Mouse (Mus musculus): ENCODE measurements around the gene Smoc2.

Gene Smoc2

DNA sequence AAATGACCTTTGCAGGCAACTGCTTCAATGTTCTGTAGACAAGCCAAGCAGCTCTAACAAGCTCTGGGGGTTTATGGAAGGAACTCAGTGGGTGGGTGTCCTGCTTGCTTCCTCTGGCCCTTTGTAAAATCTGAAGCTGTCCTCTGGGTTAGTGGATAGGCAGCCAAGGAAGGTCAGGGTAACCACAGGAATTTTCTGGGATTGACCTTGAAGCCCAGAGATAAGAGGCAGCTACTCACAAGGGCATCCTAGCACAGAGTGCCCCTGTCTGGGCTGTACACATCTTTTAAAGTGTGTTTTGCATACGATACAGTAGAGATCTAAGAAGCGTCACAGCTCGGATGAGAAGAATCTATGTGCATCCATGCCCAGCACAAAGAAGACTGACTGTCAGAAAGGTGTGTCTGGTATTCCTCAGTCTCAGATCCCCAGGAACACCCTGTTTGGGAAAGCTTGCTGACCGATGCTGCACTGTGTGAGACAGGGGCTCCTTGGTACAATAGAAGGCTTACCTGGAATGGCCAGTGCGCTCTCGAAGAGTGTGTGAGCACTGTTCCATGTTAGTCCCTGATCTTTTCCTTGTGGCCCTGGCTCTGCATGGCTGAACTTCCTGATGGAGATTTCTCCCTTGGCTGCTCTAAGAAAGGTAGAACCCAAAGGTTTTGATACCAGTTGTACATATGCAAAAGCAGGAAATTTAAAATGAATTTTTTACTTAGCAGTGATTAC lies 69.9 kb downstream of the Smoc2 start:
- in situ Hi-C loops (cut with MboI, MseI), result no loop called here

DNA sequence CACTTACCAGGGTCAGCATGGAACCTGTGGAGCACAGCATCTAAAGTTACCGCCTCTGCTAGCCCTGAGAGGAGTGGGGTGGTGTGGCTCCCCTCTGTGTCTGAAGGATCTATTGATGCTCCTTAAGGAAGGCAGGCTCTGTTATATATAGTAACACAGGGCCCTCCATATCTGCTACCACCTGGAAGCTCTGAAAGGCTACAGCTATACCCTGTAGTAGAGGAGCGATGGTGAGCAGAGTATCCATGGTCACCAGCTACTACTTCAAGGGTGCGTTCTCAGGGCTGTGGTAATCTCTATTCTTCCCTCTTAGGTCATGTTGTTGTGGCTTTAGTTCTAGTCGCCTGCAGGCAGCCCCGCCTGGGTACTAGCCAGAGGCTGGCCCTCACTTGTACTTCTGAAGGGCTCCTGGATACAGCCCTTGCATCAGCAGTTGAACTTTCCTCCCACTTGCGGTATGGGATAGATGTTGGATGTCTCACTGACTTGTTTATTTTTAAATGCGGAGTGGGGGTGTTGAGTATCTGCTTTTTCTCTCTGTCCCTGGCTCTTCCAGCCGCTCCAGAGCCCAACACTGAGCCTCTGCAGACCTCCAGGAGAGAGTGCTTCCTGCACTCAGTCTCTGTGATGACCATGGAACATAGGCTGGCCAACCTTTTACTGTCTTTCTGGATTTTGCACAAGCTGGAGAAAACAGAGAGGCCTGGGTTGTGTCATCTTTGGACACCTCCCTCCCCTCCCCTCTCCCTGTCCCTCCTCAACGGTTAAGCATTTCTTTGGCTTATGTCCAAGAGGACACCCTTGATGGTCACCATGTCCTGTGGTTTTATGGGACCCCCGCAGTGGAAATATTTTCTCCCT lies 74.1 kb downstream of the Smoc2 start:
- in situ Hi-C loops (cut with MboI, MseI), result no loop called here

DNA sequence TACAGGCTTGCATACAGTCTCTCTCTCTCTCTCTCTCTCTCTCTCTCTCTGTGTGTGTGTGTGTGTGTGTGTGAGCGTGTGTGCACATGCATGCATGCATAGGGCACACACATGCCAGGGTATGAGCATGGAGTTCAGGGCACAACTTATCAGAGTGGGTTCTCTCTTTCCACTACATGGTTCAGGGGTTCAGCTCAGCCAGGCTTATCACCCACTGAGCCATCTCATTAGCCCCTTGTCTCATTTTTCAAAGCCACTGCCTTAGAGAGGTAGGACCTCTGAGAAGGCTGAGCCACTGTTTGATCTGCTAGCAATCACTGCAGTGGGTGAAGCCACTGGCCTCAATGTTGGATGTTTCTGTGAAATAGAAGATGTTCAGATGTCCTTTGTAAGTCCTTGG lies 82.2 kb downstream of the Smoc2 start:
- in situ Hi-C loops (cut with MboI, MseI), result no loop called here

DNA sequence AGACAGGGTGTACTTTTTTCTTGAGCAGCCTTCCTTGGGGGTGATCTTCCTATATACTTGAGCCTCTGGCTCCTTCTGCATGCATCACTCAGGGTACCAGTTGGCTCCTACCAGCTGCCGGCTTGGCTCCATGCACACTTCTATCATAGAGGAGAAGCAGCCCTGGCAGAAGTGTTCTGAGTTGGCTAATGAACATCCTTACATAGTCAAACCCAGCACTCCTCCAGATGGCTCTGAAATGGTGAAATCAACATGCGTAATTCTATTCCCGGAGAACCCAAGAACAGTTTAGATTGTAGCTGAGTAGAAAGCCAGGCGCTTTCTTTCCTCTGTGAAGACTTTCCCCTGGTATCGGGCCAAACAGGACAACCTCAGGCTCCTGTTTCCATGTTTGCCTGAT lies 91.2 kb downstream of the Smoc2 start:
- in situ Hi-C loops (cut with MboI, MseI), result no loop called here

DNA sequence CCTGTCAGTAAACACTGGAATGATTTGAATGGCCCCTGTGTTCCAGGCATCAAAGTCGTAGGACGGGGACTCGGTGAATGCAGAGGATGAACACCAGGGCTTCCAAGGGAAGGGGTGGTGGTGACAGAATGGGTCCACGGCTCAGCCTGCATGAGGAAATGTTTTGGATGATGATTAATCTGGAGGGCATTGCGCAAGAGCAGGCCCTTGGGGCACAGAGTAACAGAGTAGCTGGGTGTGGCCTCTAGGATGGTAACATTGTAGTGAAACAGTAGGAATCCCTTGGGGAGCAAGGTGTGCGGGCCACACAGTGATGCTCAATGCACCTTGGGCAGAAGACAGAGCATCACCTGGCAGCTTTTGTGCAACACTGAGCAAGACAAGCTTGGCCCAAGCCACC lies 92.3 kb downstream of the Smoc2 start:
- in situ Hi-C loops (cut with MboI, MseI), result no loop called here

DNA sequence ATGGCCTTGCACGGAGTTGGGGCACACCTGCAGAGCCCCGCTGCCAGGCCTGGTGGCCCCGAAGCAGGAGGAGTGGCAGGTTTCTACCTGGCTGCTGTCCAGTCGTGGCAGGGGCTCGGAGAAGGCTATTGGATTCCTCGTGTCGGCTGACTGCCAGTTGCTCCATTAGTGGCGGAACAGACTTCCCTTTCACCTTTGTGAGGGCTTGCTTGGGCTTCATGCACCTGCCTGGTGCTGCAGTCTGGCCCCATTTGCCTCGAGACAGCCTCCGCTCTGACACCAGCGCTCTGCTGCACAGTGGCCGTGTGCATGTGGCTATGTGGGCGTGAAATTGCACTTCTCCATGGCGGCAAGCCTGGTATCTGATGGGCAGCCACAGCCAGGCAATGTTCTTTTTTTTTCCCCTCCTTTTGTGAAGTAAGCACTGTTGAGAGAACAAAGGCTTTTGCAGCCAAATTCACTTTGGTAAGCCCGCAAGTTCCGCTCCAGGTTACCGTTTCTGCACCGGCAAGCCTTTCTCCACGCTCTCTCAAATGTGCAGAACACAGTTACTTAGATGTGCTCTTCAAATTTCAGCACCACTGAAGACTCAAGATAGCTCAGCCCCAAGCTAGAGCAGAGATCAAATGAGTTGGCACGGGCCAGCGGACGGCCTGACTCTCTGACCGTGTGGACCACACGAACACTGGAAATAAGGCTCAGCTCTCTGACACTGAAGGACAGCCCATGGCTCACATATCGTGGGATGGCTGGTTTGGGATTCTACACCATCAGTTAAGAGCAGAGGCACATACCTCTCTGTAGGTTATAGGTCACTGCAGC lies 93.2 kb downstream of the Smoc2 start:
- in situ Hi-C loops (cut with MboI, MseI), result no loop called here

DNA sequence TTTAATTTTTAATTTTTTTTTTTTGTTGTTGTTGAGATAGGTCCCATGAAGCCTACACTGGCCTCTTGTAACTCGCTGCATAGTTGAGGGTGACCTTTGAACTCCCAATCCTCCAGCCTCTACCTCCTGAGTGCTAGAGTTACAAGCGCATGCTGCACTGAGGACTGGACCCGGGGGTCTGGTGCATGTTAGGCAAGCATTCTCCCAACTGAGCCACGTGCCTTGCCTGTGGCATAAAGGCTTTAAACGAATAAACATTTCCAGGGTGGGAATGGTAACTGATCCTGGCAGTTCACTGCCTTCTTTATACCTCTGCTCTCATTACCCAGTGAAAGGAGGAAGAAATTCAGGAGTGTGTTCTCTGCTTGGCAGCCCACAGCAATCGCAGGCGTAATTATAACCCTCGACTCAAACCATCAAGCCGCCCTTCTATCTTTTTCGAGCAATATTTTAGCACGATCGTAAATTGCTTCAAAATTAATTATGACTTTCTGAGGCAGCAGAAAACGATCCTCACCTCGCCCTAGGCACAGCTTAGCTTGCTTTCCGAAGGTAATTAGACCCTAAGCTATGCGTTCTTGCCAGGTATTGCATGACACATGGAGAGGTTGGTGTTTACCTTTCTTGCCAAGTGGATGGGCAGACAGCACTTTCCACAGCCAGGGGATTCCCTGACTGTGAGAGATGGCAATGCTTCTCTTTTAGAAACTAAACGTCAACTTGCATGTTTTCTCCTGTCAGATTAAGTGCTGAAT lies 99.6 kb downstream of the Smoc2 start:
- in situ Hi-C loops (cut with MboI, MseI), result no loop called here

DNA sequence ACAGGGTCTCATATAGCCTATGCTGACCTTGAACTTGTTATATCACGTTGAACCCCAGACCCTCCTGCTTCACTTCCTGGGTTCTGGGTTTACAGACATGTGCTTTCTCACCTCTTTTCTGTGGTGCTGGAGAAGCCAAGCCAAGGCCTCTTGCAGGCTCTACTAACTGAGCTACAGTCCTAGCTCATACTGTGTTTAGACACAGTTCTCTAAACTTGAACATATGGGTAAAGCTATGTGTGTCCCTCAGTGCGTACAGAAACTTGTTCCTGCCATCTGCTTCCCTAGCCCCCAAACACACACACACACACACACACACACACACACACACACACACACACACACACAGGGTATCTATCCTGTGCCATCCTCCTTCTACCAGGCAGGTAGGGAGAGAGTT lies 100.2 kb downstream of the Smoc2 start:
- in situ Hi-C loops (cut with MboI, MseI), result no loop called here

DNA sequence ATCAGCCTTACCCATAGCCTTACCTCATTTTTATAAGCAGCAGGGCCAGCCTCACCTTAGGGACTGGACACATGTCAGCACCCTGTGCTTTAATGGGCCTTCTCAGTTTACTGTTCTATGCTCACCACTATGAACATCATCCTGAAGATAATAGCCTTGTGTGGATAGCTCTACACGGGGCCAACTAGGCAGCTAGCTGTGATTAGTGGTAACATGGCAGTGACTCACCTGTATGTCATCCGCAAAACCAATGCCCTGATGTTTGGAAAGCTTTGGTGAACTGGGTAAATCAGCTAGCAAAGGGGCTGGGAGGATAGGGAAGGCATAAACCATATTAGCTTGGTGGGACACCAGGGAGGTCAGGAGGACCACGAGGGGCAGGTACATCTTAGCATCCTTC lies 100.7 kb downstream of the Smoc2 start:
- in situ Hi-C loops (cut with MboI, MseI), result no loop called here

DNA sequence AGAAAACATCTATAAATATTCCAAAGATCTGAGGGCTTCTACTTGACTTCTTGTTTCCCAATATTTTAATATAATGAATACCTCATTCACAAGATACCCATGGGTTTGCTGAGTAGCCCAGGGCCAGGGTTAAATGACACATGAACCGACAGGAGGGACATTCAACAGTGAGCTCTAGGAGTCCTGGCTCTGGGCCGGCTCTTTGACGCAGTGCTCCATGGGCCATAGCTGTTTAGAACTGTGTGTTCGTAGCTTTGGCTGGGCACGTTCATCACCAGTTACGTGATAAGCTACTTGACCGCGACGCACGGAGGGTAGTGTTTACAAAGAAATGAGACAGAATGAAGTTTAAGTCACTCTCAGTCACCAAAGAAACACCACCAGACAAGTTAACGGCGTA lies 101.2 kb downstream of the Smoc2 start:
- in situ Hi-C loops (cut with MboI, MseI), result no loop called here

DNA sequence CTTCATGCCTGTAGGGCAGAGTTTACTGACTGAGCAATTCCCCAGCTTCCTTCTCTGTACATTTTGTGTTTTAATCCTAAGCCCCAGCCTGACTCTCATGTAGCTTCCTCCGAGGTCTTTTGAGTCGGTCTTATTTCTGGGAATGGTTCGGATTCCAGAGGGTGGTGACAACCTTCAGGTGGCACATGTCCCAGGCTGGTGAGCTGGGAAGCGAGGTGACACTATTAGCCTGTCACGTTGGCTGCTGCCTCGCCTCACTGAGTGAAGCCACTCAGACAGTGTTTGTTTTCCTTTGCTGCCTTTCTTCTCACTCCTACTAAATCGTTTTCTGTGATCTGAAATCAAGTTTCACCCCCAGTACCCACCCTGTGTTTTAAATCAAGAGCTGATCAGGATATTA lies 102.2 kb downstream of the Smoc2 start:
- in situ Hi-C loops (cut with MboI, MseI), result no loop called here

DNA sequence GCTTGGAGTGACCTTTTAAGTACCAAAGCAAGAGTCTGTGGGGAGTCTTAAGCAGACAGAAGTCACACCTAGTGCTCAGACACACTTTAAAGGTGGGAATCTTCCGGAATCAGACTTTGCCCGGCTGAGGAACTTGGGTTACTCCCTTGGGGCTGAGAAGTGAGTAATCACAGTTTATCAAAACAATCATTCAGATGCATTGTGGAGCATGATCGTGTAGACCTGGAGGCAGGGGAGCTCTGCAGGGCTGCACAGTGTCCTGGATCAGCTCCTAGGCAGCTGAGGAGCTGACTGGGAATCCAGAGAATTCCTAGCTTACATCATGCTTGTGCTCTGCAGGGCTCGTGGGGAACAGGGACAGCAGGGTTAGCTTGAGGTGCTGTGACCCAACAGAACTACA lies 104.7 kb downstream of the Smoc2 start:
- in situ Hi-C loops (cut with MboI, MseI), result no loop called here

DNA sequence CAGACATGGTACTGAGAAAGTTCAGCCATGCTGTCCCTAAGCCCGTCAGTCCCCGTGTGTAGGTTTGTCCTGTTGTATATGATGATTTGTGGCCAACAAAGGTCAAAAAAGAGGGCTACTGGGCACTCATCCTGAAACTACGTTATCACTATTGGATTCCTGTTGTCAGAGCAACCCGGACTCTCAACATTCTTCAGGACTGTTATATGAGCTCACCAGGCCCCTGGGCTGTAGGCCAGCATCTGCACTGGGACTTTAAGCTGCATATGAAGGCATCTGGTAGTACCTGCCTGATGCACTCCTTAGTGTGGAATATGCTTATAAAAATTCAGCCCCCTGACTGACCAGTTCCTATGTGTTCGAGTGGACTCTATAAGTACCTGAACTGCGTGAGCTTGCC lies 105.7 kb downstream of the Smoc2 start:
- in situ Hi-C loops (cut with MboI, MseI), result no loop called here

DNA sequence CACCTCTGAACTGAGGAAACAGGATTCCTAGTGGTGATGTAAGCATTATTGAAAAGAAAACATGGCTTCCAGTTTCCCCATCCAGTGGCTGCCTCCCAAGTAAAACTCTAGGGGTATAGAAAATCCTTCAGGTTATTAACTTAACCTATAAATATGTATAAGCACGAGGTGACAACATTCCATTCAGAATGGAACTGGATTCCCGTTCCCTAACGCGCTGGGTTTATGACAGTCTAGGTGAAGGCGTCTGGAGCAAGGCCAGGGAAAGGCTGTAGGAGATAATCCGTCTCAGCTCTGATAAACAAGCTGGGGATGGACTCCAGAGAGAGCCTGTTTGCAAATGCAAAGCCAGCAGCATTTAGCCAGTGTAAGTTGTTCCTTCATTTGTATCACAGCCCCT lies 108.0 kb downstream of the Smoc2 start:
- in situ Hi-C loops (cut with MboI, MseI), result no loop called here

DNA sequence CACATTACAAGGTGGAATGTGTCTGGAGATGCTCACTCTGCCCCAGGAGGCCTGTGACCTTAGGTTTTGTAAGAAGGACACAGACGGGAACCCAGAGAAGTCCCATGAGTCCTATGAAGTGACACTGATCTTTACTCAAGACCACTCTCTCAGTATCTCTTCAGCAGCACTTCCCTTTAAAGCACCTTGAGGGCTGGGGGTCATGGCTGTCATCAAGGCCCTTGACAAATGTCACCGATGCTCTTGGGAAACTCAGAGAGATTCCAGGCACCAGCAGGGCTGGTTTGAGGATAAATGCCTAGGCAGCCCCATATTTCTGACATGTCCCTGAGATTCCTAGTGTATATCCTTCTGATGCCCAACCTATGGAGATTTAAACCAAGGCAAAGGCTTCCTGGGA lies 113.1 kb downstream of the Smoc2 start:
- in situ Hi-C loops (cut with MboI, MseI), result no loop called here

DNA sequence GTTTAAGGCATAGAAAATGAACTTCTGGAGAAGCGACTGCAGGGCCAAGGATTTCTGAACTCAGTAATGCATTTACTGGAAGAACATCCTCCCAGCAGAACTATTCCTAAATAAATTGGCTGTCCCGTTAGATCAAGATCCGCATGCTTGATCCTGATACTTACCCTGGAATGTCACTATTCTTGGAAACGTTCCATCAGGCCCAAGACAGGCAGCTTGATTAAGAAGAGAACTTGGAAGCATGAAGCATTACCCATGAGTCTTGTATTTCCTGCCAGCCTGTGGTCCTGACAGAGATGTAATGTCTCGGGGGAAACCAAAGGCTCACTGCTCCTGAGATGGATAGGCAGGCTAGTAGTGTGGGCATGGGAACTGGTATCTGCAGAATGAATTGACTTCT lies 115.6 kb downstream of the Smoc2 start:
- in situ Hi-C loops (cut with MboI, MseI), result no loop called here

DNA sequence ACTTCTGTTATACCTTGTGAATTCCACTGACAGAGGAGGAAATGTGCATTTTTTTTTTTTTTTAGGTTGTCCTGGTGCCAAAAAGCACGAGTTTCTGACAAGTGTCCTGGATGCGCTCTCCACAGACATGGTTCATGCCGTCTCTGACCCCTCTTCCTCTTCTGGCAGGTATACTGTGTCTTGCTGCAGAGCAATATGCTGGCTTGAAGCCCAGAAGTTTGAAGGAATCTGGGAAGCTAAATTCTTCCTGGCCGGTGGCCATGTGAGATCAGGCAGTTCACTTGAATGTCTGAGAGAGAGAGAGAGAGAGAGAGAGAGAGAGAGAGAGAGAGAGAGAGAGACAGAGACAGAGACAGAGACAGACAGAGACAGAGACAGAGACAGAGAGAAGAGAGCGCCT lies 118.2 kb downstream of the Smoc2 start:
- in situ Hi-C loops (cut with MboI, MseI), result no loop called here

DNA sequence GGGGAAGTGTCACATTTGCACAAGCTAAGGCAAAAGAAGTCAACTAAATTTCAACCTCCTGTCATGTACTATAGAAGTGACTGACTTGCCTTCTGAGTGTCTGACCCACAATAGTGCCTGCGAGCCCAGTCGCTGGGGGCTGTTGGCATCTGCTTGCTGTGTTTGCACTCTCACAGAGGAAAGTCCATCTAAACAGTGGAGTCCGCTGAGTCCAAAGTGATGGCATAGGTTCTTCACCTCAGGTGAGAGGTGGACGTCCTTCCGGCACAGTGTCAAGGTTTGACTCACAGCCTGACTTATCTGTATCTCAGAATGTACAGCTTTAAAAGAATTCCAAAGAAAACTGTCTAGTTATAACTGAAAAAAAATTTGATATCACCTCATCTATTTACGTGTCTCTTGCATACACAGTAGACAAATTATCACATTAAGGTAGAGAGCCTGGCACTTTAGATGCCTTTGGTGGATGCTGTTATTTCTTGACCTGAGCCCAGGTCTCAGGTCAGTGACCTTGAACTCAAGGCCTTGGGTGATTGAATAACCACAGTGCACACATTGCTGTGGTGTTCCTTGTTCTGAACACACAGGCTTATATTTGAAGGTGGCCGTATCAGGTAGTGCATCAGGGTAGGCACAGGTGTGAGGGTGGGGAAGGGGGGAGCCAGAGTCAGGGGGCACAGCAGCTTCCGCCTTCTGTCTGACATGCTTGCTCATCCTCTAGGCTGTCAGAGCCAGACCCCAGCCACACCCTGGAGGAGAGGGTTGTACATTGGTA lies 119.5 kb downstream of the Smoc2 start:
- in situ Hi-C loops (cut with MboI, MseI), result no loop called here

DNA sequence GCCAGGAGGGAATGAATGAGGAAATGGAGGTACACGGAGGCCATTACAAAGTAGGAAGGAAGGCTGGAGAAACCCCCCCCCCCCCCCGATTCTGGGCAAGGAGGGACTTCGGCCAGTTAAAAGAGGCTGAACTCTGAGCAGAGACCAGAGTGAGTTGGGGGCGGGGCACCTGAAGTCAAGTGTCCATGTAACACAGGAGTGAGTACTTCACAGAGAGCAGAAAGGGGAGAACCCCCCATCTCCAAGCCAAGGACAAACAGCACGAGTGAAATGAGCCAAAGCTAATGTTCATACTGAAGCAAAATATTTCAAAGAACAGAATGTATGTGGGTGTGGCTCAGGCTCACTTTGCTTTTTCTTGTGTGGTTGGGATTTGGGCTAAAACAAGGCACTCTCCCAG lies 121.7 kb downstream of the Smoc2 start:
- in situ Hi-C loops (cut with MboI, MseI), result no loop called here

DNA sequence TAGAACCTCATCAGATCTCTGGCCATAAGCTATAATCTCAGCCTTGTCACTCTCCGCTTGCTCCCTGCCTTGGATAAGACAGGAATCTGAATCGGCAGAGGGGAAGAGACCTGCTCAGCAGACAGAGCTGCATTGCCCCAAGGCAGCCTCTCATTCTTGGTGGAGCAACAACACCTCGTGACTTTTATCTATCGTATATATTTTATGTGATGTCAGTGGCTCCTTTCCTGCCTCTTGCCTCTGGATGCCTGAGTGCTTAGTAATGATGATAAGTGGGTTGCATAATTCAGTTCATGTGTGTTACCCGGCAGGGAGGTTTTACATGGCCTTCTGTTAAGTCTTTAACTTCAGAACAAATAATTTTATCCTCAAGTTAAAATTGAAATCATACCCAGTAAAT lies 128.6 kb downstream of the Smoc2 start:
- in situ Hi-C loops (cut with MboI, MseI), result no loop called here

DNA sequence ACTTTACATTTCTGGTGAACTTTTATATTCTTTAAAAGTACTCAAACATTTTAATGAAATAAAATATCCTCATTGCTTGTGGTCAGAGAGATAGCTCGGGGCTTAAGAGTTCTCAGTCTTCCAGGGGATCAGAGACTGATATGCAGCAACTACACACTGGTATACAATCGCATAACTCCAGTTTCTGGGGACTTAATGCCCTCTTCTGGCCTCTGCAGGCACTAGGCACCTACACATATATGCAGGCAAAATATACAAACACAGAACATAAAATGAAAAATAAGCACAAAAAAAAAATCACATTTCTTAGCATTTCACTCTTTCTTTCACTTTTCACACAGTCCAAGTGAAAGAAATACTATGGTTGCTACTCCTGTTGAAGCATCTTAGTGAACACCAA lies 133.2 kb downstream of the Smoc2 start:
- in situ Hi-C loops (cut with MboI, MseI), result no loop called here
